Mouse (Mus musculus) embryonic fibroblast, embryonic 13.5 days (primary cell): Measurements from ENCODE around the gene Fras1.

Experiments used
- CTCF ChIP-seq: IDR thresholded peaks from 2 replicates; pipeline ENCODE4 v1.5.1; 2011; ENCODE audit warnings: mild to moderate bottlenecking, control low read depth, low read length, moderate library complexity, borderline replicate concordance; ENCODE audit not compliant: insufficient read depth
- POLR2A ChIP-seq: IDR thresholded peaks from 2 replicates; pipeline ENCODE4 v1.6.1; 2011; ENCODE audit warnings: low read depth, mild to moderate bottlenecking, control low read depth, low read length, moderate library complexity

DNA sequence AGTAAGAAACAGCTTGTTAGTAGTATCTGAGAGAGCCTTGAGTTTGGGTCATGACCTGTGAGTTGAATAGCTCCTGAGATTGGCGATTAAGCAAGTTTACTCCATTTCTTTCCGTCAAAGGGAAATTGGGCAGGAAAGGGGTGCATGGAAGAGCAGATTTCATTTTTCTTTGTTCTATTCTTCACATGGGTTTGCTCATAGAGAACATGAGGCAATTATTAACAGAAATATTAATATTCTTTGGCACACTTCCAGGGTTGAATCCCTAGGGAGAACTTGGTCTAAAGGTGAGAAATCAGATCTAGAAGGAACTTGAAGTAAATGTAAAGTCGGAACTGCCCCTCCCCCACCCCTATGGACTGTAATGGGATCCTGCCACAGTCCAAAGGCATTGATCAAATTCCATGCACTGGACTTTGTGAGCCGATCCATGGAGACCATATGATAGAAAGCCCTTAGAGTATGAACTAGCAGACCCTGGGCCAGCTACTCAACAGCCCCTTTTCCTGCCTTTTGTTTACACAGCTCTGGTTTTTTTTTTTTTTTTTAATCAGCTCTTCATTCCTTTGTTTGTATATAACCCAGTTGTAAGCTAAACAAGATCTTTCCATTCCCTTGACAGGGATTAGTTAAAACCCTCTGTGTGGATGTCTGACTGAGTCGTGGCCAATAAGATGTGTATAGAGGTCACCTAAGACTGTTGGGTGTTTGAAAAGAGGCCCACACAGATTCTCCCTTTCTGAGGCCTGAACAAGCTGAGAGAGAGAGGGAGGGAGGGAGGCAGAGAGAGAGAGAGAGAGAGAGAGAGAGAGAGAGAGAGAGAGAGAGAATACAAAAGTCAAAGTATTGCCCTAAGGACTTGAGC lies 22.3 kb downstream of the Fras1 start:
- TF ChIP-seq CTCF = no peak
- TF ChIP-seq POLR2A = no peak
